Mouse (Mus musculus) cerebellum, adult 11-12 months (tissue): ENCODE results near the gene Vapa.
"Not testable (repeated sequence)": the region's sequence is repeated elsewhere in the genome, so short reads cannot be mapped to it uniquely, and the experiment has no call there.

Source experiments
- DNase-seq: peaks from one replicate; pipeline ENCODE4 v3.0.0; 2022

The Vapa gene

GRCm38 (mm10) chr17:65561361-65562015 lies 51.9 kb downstream of the Vapa start:
- DNase-seq = no peak

DNA sequence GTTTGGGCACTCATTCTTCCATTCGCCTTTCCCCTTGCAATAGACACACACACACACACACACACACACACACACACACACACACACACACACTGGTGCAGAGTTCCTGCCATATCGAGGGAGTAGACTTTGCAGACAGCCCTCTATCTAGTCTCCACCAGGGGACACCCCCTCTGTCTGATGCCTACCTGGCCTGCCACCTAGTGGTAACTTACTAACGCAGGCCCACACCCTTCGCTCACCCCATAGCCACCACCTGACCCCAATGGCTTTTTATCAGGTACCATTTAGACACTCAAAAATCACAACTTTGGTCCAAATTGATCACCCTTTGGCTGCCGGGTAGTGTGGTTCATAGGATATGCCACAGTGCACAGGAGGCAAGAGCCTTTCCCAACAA lies 54.1 kb downstream of the Vapa start:
- DNase-seq = no peak

DNA sequence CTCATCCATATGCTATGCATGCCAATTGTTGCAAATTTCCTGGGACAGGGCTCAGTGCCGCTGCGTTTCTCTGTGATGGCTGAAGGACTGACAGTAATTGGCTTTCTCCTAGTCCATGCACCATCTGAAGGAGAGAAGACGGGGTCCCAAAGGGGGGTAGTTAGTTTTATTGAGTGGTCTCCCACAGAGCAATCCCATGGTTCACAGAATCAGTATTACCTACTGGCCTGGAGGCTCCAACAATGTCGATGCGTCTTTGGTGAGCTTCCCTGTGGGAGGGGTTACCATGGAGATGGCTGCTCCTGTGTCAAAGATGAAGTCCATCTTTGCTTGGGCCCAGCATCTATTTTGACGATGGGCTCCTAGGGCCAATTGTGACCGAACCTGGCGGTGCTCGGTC lies 54.6 kb downstream of the Vapa start:
- no peak for DNase-seq

DNA sequence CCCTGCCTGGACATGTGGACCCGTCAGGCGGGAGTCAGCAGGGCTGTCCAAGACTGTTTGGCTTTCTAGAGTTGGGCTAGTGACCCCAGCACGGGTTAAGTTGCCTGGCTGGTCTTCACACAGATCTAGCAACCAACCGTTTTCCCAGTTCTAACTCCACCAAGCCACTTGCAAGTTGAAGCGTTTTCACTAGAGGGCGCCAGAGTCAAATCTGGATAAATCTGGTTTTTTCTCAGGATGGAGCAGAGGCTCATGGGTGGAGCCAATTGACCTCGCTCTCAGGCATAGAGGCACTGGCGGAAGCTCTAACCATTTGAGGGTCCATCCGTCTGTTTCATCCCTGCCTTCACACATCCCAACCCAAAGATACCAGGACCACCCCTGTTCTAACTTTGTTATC lies 55.1 kb downstream of the Vapa start:
- peak; percentile 42 for DNase-seq

GRCm38 (mm10) chr17:65557212-65557611 lies 56.1 kb downstream of the Vapa start:
- DNase-seq = no peak

DNA sequence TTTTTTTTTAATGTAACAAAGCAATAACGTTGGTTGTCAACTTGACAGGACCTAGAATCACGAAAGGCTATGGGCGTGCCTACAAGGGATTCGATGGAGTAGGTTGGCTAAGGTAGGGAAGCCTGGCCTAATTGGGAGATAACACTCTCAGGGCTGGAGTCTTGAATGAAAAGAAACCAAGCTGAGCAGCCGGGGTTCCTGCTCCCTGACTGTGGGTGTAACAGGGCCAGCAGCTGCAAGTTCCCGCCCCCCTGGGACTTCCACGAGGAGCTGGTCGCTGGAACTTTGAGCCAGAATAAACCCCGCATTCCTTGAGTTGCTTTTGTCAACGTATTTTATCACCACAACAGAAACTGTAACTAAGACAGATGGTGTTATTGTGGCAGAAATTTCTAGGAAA lies 56.6 kb downstream of the Vapa start:
- no peak for DNase-seq

GRCm38 (mm10) chr17:65552426-65552997 lies 60.8 kb downstream of the Vapa start:
- DNase-seq = no peak

- DNase-seq = no peak
Measured at GRCm38 (mm10) chr17:65550357-65550756, 63.0 kb downstream of the Vapa start.

DNA sequence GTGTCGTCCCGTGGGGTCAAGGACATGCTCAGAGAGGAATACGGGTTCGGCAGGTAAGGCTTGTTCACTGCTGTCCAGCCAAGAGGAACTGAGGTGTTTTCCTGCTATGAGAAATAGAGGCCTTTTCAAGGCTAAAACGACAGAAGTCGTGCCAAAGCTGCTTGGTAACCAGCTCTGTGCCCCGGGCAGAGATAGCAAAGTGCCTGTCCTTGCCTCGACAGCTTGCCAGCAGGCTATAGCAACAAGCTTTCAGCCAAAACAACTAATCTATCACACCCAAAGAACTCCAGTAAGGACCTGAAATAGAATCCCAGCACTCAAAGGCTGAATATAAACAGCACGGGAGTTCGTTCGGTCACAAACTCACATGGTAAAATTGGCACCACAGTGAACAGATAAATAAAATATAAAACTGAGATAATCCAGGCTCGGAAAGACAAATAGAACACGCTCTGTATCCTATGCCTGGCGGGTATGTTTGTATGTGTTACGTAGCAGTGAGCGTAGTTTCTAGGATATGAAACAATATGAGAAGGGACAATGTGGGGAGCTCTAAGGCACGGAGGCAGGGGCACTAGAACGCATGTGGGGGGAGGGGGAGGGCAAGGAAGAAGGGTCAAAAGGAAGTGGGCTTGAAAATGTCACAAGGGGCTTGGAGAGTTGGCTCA lies 64.5 kb downstream of the Vapa start:
- DNase-seq = no peak

DNA sequence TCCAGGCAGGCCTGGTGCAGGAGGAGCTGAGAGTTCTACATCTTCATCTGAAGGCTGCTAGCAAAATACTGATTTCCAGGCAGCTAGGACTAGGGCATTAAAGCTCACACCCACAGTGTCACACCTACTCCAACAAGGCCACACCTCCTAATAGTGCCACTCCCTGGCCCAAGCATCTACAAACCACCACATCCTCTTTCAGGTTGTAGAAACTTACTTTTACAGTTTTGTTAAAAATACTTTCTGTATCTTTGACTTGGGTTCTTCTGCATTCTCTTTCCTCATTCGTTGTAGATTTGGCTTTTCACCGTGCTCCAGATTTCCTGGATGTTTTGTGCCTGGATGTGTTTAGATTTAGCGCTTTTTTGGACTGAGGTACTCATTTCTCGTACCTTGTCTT lies 67.1 kb downstream of the Vapa start:
- DNase-seq = not testable (repeated sequence)

DNA sequence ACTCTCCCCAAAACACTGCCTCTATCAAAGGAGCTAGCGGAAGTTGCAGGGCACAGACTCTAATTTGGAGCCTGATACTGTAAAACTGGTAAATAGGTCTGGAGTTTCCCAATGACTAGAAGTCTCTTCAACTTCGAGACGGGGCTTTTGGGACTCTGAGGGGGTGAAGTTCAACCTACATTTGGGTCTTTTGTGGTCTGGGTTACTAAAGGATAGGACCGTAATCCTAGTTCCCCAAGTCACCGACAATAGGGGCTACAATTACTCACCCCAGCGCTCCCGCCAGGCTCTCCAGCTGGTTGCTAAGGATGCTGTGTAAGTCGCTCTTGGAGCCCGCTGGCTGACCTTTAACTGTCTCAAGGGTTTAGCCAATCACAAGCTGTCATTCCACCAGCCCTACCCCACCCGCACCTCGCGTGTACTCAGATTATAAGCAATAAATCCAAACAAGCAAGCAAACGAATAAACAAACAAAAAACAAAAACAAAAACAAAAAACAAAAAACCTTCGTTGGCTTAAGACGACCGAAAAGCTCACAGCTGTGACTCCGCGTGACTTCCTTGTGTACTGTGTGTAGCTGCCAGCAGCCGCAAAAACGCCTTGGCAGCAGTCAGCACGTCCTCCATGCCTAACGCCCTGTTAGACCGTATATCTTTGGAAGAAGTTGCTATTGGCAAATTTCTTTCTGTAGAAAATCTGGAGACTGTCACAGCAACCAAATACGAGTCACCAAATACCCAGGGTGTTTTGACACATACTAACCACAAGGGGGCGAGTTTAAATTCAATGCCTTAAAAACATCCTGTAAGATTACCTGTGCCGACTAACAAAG lies 72.7 kb downstream of the Vapa start, which contains the start of gene Tmem232:
TSS of gene Tmem232 (minus strand) at position 342 of the 832 bp plus-strand sequence.
- peak; percentile 16 for DNase-seq

DNA sequence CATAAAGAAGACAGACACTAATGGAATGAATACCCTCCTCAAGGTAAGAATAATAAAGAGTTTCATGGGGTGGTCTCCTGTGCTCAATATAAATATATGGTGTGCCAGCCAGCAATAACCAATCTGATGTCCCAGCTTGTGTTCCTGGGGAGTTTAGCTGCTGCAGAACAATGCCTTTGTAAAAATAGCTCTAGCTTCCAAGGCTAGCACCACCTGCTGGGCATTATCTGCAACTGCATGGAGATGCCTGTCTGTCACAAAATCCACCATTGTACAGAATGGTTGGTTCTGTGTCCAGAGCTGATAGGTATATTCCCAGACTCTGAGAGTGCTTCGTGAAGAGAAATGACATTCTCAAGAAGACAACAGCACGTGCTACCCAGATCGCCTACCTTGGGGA lies 77.2 kb downstream of the Vapa start:
- DNase-seq = peak; percentile 26

DNA sequence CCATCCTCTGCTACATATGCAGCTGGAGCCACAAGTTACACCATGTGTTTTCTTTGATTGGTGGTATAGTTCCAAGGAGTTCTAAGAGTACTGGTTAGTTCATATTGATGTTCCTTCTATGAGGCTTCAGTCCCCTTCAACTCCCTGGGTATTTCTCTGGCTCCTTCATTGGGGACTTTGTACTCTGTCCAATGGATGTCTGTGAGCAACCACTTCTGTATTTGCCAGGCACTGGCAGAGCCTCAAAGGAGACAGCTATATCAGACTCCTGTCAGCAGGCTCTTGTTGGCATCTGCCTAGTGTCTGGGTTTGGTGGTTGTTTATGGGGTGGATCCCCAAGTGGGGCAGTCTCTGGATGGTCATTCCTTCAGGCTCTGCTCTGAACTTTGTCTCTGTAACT lies 81.0 kb downstream of the Vapa start:
- DNase-seq = not testable (repeated sequence)
